Mouse (Mus musculus): ENCODE measurements around the gene Tppp. TPM values are rescaled to one million over a fixed set of nuclear protein-coding genes. Genes with fewer than 3 reads are reported as not detected.
A peak's percentile ranks its signal among the peaks of the same experiment; 100 is the strongest.

Gene Tppp
- polyA plus RNA-seq, 1 experiment from 2014 or later = 7.3 TPM

DNA sequence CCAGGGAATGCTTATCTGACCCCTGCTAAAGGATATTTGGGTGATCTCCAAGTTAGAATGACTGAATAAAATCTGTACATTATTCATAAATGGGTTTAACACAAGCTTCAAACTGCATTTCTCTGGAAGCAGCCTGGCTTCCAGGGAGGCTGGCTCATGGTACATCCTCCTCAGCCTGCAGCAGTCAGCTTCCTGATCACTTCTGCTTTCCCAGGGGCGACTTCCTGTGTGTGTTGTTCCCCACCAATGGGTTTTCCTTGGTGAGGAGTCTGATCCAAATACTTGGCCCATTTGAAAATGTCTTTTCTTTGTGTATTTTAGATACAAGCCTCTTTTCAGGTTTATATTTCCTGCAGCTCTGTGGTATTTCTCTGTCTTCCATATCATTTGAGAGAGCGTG, 19.8 kb downstream of the Tppp start:
- Histone ChIP-seq H3K9ac (no peak overlapping the region), H3K4me1 (replicated peaks) (peaks cover 14% of the 10 kb centered on the region), H3K9me3 (no peaks in the 10 kb centered on the region), H3K36me3 (peaks cover 35% of the 10 kb centered on the region), H3K4me2 (no peak overlapping the region), H3K27me3 (no peaks in the 10 kb centered on the region), H3K4me3 (no peak overlapping the region), H3K27ac (no peak overlapping the region)
- no peak for ATAC-seq (ENCODE audit: low FRiP score)
- WGBS = 87% methylated on average over 2 of the region's 2 CpGs

DNA sequence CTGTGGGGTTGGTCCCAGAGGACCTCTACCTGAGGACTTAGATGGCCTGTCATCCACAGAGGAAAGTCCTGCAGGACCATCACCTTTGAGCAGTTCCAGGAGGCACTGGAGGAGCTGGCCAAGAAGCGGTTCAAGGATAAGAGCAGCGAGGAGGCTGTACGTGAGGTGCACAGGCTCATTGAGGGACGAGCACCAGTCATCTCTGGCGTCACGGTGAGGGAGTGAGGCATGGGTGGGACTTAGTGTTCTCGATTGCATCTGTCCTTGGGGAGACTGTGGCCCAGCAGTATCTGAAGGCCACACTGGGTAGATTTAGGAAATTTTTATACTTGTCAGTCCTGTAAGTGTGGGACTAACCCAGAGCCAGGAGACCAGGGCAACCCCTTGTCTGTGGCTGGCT, 21.5 kb downstream of the Tppp start:
- H3K9me3 ChIP-seq = no peaks in the 10 kb centered on the region
- H3K4me2 ChIP-seq = no peak overlapping the region
- H3K9ac ChIP-seq = no peak overlapping the region
- no peak for ATAC-seq (ENCODE audit: low FRiP score)
- no peak overlapping the region for H3K27ac ChIP-seq
- H3K4me3 ChIP-seq = no peak overlapping the region
- peaks cover 34% of the 10 kb centered on the region for H3K36me3 ChIP-seq
- no peaks in the 10 kb centered on the region for H3K27me3 ChIP-seq
- WGBS = 91% methylated on average over 7 of the region's 7 CpGs
- H3K4me1 ChIP-seq (replicated peaks) = peaks cover 4% of the 10 kb centered on the region; the same call in 1 of the 2 replicates

DNA sequence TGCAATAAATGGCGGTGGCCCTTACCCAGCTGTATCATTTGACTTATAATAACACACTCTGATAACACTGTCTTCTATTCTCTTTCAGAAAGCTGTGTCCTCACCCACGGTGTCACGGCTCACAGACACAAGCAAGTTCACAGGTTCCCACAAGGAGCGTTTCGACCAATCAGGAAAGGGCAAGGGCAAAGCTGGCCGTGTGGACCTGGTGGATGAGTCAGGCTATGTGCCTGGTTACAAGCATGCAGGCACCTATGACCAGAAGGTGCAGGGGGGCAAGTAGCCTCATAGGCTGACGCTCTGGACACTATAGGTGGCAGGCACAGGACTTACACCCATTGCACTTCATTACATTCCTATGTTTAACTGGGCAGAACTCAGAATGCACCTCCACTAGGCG, 21.9 kb downstream of the Tppp start:
- H3K36me3 ChIP-seq = peaks cover 34% of the 10 kb centered on the region
- H3K4me3 ChIP-seq = no peak overlapping the region
- 87% methylated on average over 8 of the region's 8 CpGs for WGBS
- H3K4me2 ChIP-seq = no peak overlapping the region
- H3K27me3 ChIP-seq = no peaks in the 10 kb centered on the region
- no peak overlapping the region for H3K9ac ChIP-seq
- H3K9me3 ChIP-seq = no peaks in the 10 kb centered on the region
- no peaks in the 10 kb centered on the region for H3K4me1 ChIP-seq (replicated peaks)
- no peak overlapping the region for H3K27ac ChIP-seq
- no peak for ATAC-seq (ENCODE audit: low FRiP score)

DNA sequence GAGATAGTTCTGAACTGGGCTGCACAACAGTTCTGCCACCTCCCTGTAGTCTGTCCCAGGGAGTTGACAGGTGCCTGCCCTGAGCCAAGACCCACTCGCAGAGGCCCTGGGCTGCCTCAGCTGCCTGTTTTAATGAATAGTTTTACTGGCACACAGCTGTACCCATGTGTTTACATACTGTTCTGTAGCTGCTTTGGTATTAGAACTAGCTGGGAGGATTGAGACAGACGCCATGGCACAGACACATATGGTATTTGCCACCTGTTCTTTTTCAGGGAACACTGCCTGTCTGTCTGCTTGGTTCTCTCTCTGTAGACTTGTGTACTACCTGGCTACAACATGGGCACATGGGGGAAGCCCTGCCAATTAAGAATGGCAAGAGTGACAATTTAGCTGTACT, 25.5 kb downstream of the Tppp start:
- Histone ChIP-seq H3K27me3 (no peaks in the 10 kb centered on the region), H3K9ac (no peak overlapping the region), H3K36me3 (peaks cover 57% of the 10 kb centered on the region), H3K4me2 (no peak overlapping the region), H3K4me3 (no peak overlapping the region), H3K9me3 (no peaks in the 10 kb centered on the region), H3K27ac (no peak overlapping the region), H3K4me1 (replicated peaks) (no peaks in the 10 kb centered on the region)
- 70% methylated on average over 2 of the region's 2 CpGs for WGBS
- ATAC-seq (ENCODE audit: low FRiP score) = no peak

DNA sequence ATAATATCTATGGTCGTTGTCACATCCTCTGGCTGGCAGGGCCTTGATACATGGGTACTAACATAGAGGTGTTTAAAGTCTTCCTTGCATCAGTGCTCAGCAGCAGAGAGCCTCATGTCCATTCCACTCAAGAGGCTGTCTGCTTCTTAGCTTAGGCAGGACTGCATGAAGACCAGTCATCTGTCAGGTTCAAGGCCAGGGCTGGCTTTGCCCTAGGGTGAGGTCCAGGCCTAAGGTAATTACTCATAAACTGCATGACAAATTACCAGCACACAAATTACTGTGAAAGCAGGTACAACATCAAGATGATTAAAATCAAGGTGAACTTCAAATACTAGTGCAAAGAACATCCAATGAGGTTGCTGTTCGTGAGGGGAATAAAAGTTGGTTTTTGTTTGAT, 26.6 kb downstream of the Tppp start:
- H3K36me3 ChIP-seq = peaks cover 60% of the 10 kb centered on the region
- H3K4me1 ChIP-seq (replicated peaks) = no peaks in the 10 kb centered on the region
- no peak overlapping the region for H3K27ac ChIP-seq
- 95% methylated on average over 2 of the region's 2 CpGs for WGBS
- no peak overlapping the region for H3K4me3 ChIP-seq
- no peaks in the 10 kb centered on the region for H3K9me3 ChIP-seq
- no peak overlapping the region for H3K9ac ChIP-seq
- H3K27me3 ChIP-seq = no peaks in the 10 kb centered on the region
- no peak overlapping the region for H3K4me2 ChIP-seq
- no peak for ATAC-seq (ENCODE audit: low FRiP score)

DNA sequence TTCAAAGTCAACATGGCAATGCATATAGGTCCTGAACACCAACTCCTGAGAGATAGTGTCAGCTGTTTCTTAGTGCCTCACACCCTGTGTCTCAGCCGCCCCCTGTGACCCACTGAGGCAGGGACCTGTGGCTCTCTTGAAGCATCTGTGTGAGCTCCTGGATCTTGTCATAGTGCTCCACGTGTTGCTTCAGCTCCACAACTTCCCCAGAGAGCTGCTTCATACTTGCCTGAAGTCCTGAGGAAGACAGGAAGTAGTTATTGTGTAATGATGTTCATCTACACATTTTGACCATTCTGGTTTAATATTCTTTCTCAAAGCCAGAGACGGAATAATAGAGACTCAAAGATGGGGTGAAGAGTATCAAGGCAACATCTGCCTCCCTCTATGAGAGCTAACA, 30.7 kb downstream of the Tppp start:
- peaks cover 54% of the 10 kb centered on the region for H3K36me3 ChIP-seq
- H3K4me3 ChIP-seq = no peak overlapping the region
- no peaks in the 10 kb centered on the region for H3K27me3 ChIP-seq
- no peak overlapping the region for H3K4me2 ChIP-seq
- H3K27ac ChIP-seq = no peak overlapping the region
- no peak for ATAC-seq (ENCODE audit: low FRiP score)
- H3K4me1 ChIP-seq (replicated peaks) = no peaks in the 10 kb centered on the region
- no peak overlapping the region for H3K9ac ChIP-seq
- WGBS = 95% methylated on average over 3 of the region's 3 CpGs
- no peaks in the 10 kb centered on the region for H3K9me3 ChIP-seq

DNA sequence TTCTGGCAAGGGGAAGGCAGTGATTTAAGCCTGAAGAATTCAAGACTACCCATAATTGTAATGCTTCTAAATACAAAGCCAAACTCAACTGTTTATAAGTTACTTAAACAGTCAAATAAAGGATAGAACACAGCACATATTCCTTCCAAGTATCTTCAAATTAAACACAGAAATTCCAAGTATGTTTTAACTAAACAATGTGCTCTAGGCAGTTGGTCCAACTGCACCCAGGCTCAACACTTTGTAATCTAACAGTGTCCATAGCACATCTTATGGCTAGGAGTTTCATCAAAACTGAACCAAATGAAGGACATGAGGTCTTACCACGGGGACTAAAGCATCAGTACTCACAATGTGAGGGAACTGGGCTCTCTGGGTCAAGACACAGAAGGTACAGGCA, 47.0 kb downstream of the Tppp start:
- no peak overlapping the region for H3K4me3 ChIP-seq
- no peak for ATAC-seq (ENCODE audit: low FRiP score)
- no peaks in the 10 kb centered on the region for H3K9me3 ChIP-seq
- H3K27ac ChIP-seq = no peak overlapping the region
- 98% methylated on average over 1 of the region's 1 CpGs for WGBS
- H3K4me1 ChIP-seq (replicated peaks) = no peaks in the 10 kb centered on the region
- H3K36me3 ChIP-seq = peaks cover 28% of the 10 kb centered on the region
- H3K4me2 ChIP-seq = no peak overlapping the region
- no peak overlapping the region for H3K9ac ChIP-seq
- H3K27me3 ChIP-seq = no peaks in the 10 kb centered on the region

DNA sequence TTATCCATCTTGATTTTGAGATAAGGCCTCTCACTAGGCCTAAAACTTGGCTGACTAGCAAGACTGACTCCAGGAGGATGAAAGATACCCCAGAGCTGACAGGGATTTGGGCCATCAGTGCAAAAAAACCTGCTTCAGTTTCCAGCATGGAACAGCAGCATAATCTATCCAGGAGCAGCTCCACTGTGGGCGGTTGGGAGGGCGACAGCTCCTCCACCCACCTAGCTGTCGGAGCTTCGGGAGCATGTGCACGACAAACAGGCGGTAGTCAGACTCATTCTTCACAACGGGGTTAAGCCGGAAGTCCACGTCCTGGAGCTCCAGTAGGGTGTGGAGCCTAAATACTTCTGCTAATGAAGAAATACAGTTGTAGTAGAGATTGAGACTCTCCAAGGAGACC, 48.9 kb downstream of the Tppp start:
- H3K27me3 ChIP-seq = no peaks in the 10 kb centered on the region
- H3K36me3 ChIP-seq = peaks cover 19% of the 10 kb centered on the region
- H3K4me3 ChIP-seq = no peak overlapping the region
- H3K4me1 ChIP-seq (replicated peaks) = 0 out of 2 replicates have a peak, but pooled peaks cover 2% of the 10 kb centered on the region
- H3K9ac ChIP-seq = no peak overlapping the region
- no peak for ATAC-seq (ENCODE audit: low FRiP score)
- H3K9me3 ChIP-seq = no peaks in the 10 kb centered on the region
- WGBS = 93% methylated on average over 9 of the region's 9 CpGs
- H3K27ac ChIP-seq = no peak overlapping the region
- H3K4me2 ChIP-seq = no peak overlapping the region

DNA sequence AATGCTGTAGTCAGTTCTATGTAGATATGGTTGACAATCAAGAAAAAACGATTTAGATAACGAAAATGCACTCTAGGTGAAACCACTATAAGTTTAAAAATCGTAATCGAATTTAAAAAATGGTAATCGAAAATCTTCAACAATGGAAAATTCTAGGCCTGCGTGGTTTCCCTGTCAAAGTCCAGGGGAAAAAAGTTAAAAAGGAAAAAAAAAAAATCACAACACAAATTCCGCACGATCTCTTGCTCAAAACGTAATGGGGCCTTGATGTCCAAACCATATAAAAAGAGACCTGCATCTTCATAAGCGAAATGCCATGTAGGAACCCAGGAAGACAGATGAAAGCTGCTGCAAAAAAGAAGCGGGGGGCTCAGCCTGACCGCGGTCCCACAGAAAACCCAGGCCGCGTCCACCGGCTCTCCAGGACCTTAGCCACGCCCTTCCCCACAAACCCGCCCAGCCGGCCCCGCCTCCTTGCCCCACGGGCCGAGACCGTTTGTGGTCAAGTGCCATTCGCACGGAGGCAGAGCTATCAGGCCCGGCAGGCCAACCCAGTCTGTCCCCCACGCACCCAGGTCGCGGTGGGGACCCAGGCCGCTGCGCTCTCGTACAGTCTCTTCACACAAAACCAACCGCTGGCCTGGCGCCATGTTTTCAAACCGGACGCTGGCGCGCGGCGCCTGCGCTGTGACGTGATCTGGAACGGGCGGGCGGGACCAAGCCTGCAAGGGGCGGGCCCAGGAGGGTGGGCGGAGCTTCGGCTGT, 52.6 kb downstream of the Tppp start, which contains the start of gene Cep72:
Gene Cep72, minus strand, starts transcription at position 687 of the 765 bp plus-strand sequence.
- Histone ChIP-seq H3K4me1 (replicated peaks) (0 out of 2 replicates have a peak, but pooled peaks cover 2% of the 10 kb centered on the region), H3K27me3 (no peaks in the 10 kb centered on the region), H3K4me3 (peak within 1 kb of the TSS; percentile 67), H3K9ac (peak within 1 kb of the TSS; percentile 74), H3K4me2 (peak within 1 kb of the TSS; percentile 58), H3K27ac (peak within 1 kb of the TSS; percentile 64; the same call in 1 of the 2 replicates), H3K9me3 (no peaks in the 10 kb centered on the region), H3K36me3 (peaks cover 13% of the 10 kb centered on the region)
- ATAC-seq (ENCODE audit: low FRiP score) = peak; percentile 96
- 4% methylated on average over 48 of the region's 48 CpGs for WGBS

DNA sequence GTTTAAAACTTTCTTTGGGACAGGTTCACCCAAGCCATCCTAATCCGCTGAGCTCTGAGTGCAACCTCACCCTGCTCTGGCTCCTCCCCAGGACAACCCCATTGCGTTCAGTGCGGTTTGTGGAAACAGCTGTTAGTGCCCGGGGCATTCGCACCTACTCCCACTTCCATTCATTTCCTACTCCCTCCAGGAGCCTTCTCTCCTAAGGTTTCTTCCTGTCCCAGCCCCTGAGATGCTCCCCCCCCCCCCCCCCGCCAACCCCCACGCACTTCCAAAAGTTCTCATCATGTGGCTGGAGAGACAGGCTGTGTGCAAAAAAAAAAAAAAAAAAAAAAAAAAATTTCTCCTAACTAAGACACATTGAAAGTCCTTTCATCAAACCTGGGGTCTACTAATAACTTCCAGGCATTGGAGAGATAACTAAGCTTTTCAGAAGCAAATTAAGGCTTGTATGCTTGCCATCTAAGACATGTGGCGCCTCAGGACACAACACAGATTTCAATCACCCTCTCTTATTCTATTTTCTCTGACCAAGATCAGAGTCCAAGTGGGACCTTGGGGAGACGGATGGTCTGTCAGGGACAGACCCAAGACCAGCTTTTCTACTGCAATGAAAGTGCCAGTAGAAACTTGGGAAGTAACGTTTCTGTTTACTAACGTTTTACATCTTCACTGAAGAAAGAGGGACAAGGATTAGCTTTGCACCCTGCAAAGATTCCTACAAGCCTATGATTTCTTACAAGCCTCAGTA, 53.3 kb downstream of the Tppp start:
- Histone ChIP-seq H3K9ac (peak overlapping the region; percentile 74), H3K9me3 (no peaks in the 10 kb centered on the region), H3K36me3 (peaks cover 5% of the 10 kb centered on the region), H3K4me3 (peak overlapping the region; percentile 67), H3K27me3 (no peaks in the 10 kb centered on the region), H3K27ac (no peak overlapping the region), H3K4me1 (replicated peaks) (0 out of 2 replicates have a peak, but pooled peaks cover 2% of the 10 kb centered on the region), H3K4me2 (peak overlapping the region; percentile 58)
- 30% methylated on average over 10 of the region's 11 CpGs for WGBS
- ATAC-seq (ENCODE audit: low FRiP score) = no peak

DNA sequence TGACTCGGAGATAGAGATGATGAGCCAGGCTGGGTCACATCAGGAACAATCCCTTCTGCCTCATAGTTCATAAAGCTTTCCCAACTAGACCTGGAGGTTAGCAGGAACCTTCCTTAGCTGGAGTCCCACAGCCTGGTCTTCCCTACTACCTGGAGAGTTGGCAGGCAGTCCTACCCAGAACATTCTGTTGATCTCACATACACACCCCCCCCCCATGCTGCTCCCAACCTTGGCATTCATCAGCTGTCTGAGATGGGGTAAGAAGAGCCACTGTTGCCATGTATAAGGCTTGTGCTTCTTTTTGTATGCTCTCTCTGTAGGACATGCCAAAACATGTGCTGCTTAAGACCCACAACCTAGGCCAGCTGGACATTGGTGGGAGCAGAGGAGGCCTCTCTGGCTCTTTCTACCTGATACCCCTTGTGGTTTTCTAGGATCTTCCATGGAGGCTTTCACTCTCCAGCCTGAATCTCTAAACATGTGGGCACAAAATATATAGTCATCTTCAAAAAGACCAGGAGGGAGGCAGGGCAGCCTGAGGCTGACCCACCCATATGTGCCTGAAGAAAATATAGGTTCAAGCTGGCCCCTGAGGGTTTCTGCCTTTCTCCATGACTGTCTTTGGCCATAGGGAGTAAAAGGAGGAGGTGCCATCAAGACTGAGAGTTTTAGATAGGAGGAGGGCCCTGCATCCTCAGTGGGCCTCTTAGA, 54.3 kb downstream of the Tppp start:
- Histone ChIP-seq H3K27ac (no peak overlapping the region), H3K4me3 (no peak overlapping the region), H3K4me2 (no peak overlapping the region), H3K27me3 (no peaks in the 10 kb centered on the region), H3K9me3 (no peaks in the 10 kb centered on the region), H3K36me3 (no peaks in the 10 kb centered on the region), H3K9ac (no peak overlapping the region), H3K4me1 (replicated peaks) (0 out of 2 replicates have a peak, but pooled peaks cover 2% of the 10 kb centered on the region)
- WGBS = 95% methylated on average over 1 of the region's 1 CpGs
- ATAC-seq (ENCODE audit: low FRiP score) = no peak

DNA sequence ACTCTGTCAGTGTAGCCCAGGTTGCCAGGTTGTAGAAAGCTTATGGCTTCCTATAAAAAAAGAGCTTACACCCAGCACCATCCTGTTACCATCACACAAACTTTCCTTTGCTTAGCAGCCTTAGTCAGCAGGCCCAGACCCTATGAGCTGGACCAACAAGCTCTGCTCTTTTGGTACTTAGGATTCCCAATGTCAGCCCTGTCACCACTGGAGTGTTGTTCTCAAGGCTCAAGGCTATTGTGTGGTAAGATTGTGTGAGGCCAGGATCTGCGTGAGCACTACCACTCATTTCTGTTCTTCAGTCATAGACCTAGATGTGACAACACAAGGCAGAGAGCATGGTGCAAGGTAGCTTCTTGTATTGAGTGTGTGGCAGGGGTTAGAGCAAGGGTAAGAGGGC, 57.4 kb downstream of the Tppp start:
- Histone ChIP-seq H3K9ac (no peak overlapping the region), H3K36me3 (no peaks in the 10 kb centered on the region), H3K27me3 (no peaks in the 10 kb centered on the region), H3K4me1 (replicated peaks) (0 out of 2 replicates have a peak, but pooled peaks cover 2% of the 10 kb centered on the region), H3K4me3 (no peak overlapping the region), H3K9me3 (no peaks in the 10 kb centered on the region), H3K4me2 (no peak overlapping the region), H3K27ac (no peak overlapping the region)
- WGBS = 93% methylated on average over 1 of the region's 1 CpGs
- no peak for ATAC-seq (ENCODE audit: low FRiP score)
